Mouse (Mus musculus) midbrain, postnatal 0 days (tissue): ENCODE data around the gene Natd1. TPM values are rescaled to one million over a fixed set of nuclear protein-coding genes. Genes with fewer than 3 reads are reported as not detected.
A peak's percentile ranks its signal among the peaks of the same experiment; 100 is the strongest.

Source experiments
- ATAC-seq: fragments of 200-750 bp; cut with Nextera tagmentation; 2 replicates; pipeline ENCODE4 v1.8.0; 2017; ENCODE audit warnings: moderate number of reproducible peaks, mild to moderate bottlenecking, moderate TSS enrichment, moderate library complexity; ENCODE audit not compliant: low FRiP score
- DNase-seq: peaks from one replicate; pipeline ENCODE4 v3.0.0-alpha.2; 2015; ENCODE audit warnings: low spot score
- H3K27ac ChIP-seq: fragments of 300-500 bp; sonication (generic); 2 replicates; pipeline ENCODE4 v1.5.1; 2014; ENCODE audit warnings: low read depth, mild to moderate bottlenecking, low read length, mixed read lengths
- H3K27me3 ChIP-seq: fragments of 300-500 bp; sonication (generic); 2 replicates; pipeline ENCODE4 v1.6.1; 2014; ENCODE audit warnings: low read length, control low read depth, mixed read lengths; ENCODE audit not compliant: insufficient read depth
- H3K36me3 ChIP-seq: fragments of 300-500 bp; sonication (generic); 2 replicates; pipeline ENCODE4 v1.6.1; 2014; ENCODE audit warnings: low read length, control low read depth, mixed read lengths; ENCODE audit not compliant: insufficient read depth
- H3K4me1 ChIP-seq: fragments of 300-500 bp; sonication (generic); 2 replicates; pipeline ENCODE4 v1.6.1; 2014; ENCODE audit warnings: mild to moderate bottlenecking, control low read depth, antibody characterized with exemption, low read length, mixed read lengths; ENCODE audit not compliant: insufficient read depth
- H3K4me2 ChIP-seq: fragments of 300-500 bp; sonication (generic); 2 replicates; pipeline ENCODE4 v1.6.1; 2014; ENCODE audit warnings: low read depth, mild to moderate bottlenecking, low read length, mixed read lengths; ENCODE audit not compliant: poor library complexity, severe bottlenecking
- H3K4me3 ChIP-seq: fragments of 300-500 bp; sonication (generic); 2 replicates; pipeline ENCODE4 v1.5.1; 2014; ENCODE audit warnings: low read depth, mild to moderate bottlenecking, low read length, moderate library complexity
- H3K9ac ChIP-seq: fragments of 300-500 bp; sonication (generic); replicated peaks from 2 replicates; pipeline ENCODE4 v1.6.1; 2014; ENCODE audit warnings: mild to moderate bottlenecking, low read length, moderate library complexity, mixed read lengths; ENCODE audit not compliant: poor library complexity, severe bottlenecking
- H3K9me3 ChIP-seq: fragments of 300-500 bp; sonication (generic); 2 replicates; pipeline ENCODE4 v1.6.1; 2016; ENCODE audit warnings: low read length, control low read depth
- CTCF ChIP-seq: IDR thresholded peaks from 2 replicates; pipeline ENCODE4 v1.5.1; 2016; ENCODE audit warnings: antibody characterized with exemption, mild to moderate bottlenecking
- WGBS: fragments of 180-500 bp; shearing (Covaris S2); extraction: QIAGEN DNeasy Blood & Tissue Kit; methylation state at CpG from one replicate; pipeline ENCODE4 v1.1.7; 2014; 5-methylcytosine and 5-hydroxymethylcytosine counted together
- polyA plus RNA-seq: library from polyadenylated mRNA; unstranded; fragments of >200 nt; fragmentation: Nextera tagmentation; extraction: Ambion mirVana; gene quantifications from 2 replicates; pipeline ENCODE4 v1.2.1, GENCODE M21; 2015
- total RNA-seq: library from RNA; depleted of rRNA; stranded (reverse); fragments of >200 nt; gene quantifications from 2 replicates; pipeline ENCODE4 v1.2.3, GENCODE M21; 2014

The Natd1 gene
- total and polyA plus RNA-seq, 2 experiments from 2014 or later: 15.9 to 33.5 TPM

DNA sequence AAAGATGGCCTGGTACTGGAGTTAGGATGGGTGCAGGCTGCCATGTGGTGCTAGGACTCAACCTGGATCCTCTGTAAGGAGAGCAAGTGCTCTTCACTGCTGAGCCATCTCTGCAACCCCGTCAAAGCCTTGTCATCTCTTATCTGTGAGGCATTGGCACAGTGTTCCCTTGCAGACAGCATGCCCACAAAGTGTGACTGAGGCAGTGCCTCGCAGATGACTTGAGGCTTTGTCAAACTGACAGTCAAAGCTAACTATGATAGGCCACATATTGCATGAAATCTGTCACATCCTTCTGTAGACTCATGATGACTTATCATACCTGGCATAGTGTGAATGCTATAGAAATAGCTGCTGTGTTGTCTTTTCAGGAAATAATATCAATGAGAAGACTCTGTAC is 5.5 kb upstream of the Natd1 start:
- no peak for TF ChIP-seq CTCF
- Histone ChIP-seq H3K36me3 (no peaks in the 10 kb centered on the region), H3K27ac (no peak overlapping the region), H3K9ac (no peak overlapping the region), H3K4me3 (no peak overlapping the region), H3K4me1 (no peaks in the 10 kb centered on the region), H3K9me3 (no peaks in the 10 kb centered on the region), H3K27me3 (no peaks in the 10 kb centered on the region), H3K4me2 (no peak overlapping the region)
- ATAC-seq: no peak
- DNase-seq: no peak
- WGBS: 83% methylated on average over 2 of the region's 2 CpGs

DNA sequence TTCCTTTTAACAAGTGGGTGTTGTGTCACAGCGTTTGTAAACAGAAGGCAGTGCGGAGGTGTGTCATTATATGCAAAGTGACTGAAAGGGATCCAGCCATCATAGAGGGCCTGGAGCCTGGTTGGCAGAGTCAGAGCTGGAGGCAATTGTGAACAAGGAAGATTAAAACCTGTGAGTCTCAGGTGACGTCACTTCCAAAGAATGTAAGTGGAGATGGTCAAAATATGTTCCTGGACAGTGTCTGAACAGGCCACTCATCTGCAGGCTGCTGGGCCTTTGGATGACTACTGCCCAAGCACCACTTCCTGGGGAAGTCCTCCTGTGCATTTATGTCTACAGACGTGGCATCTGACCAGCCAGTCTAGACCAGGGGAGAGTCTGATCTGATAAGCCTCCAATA is 651 bp upstream of the Natd1 start:
- 82% methylated on average over 4 of the region's 4 CpGs for WGBS
- no peak for TF ChIP-seq CTCF
- Histone ChIP-seq H3K36me3 (no peaks in the 10 kb centered on the region), H3K4me2 (no peak overlapping the region), H3K4me1 (peaks cover 16% of the 10 kb centered on the region; the same call in 1 of the 2 replicates), H3K9me3 (no peaks in the 10 kb centered on the region), H3K27me3 (no peaks in the 10 kb centered on the region), H3K27ac (no peak overlapping the region), H3K9ac (no peak overlapping the region), H3K4me3 (no peak overlapping the region)
- DNase-seq (no peak), ATAC-seq (no peak)

- Histone ChIP-seq H3K27me3 (no peaks in the 10 kb centered on the region), H3K4me2 (peak overlapping the region; percentile 63), H3K36me3 (no peaks in the 10 kb centered on the region), H3K4me3 (peak overlapping the region; percentile 98), H3K27ac (peak overlapping the region; percentile 80), H3K4me1 (peaks cover 16% of the 10 kb centered on the region; the same call in 1 of the 2 replicates), H3K9me3 (no peaks in the 10 kb centered on the region), H3K9ac (peak overlapping the region; percentile 91)
- peak; percentile 96 for DNase-seq
- ATAC-seq: peak; percentile 94
- TF ChIP-seq CTCF: no peak
- under 1% methylated on average over 81 of the region's 86 CpGs for WGBS
These were observed 1.0 kb downstream of the Natd1 start for GRCm38 (mm10) chr11:60913301-60914196.

DNA sequence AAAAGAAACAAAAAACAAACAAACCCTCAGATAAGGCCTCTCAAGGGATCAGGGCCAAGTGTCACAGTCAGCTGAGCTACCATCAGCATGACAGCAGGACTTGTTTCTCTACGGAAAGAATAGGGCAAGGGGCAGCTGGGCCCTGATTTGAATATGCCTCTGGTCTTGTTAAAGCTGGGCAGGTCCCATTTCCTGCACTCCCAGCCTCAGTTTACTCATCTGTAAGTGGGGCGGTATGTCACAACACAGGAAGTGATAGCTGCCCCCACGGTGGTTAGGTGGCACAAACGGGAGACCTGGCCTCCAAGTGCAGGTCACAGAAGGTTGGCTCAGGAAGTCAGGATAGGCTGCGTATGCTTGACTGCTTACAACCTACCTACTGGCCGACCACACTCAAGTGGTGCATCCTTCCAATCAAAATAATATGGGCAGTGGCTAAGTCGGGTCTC is 2.0 kb downstream of the Natd1 start:
- peak overlapping the region; percentile 63 for H3K4me2 ChIP-seq
- 34% methylated on average over 7 of the region's 7 CpGs for WGBS
- H3K27me3 ChIP-seq: no peaks in the 10 kb centered on the region
- DNase-seq: no peak
- no peaks in the 10 kb centered on the region for H3K9me3 ChIP-seq
- H3K27ac ChIP-seq: no peak overlapping the region
- peaks cover 16% of the 10 kb centered on the region; the same call in 1 of the 2 replicates for H3K4me1 ChIP-seq
- no peaks in the 10 kb centered on the region for H3K36me3 ChIP-seq
- peak overlapping the region; percentile 98 for H3K4me3 ChIP-seq
- ATAC-seq: no peak
- TF ChIP-seq CTCF: no peak
- H3K9ac ChIP-seq: peak overlapping the region; percentile 91; the same call in 1 of the 2 replicates

- no peak overlapping the region for H3K9ac ChIP-seq
- H3K27me3 ChIP-seq: no peaks in the 10 kb centered on the region
- H3K9me3 ChIP-seq: no peaks in the 10 kb centered on the region
- peaks cover 16% of the 10 kb centered on the region; the same call in 1 of the 2 replicates for H3K4me1 ChIP-seq
- ATAC-seq: no peak
- DNase-seq: no peak
- H3K4me2 ChIP-seq: no peak overlapping the region
- peaks cover 15% of the 10 kb centered on the region for H3K36me3 ChIP-seq
- H3K4me3 ChIP-seq: no peak overlapping the region
- no peak for TF ChIP-seq CTCF
- 82% methylated on average over 1 of the region's 1 CpGs for WGBS
- no peak overlapping the region for H3K27ac ChIP-seq
These were observed 4.9 kb downstream of the Natd1 start for GRCm38 (mm10) chr11:60909626-60910025.

DNA sequence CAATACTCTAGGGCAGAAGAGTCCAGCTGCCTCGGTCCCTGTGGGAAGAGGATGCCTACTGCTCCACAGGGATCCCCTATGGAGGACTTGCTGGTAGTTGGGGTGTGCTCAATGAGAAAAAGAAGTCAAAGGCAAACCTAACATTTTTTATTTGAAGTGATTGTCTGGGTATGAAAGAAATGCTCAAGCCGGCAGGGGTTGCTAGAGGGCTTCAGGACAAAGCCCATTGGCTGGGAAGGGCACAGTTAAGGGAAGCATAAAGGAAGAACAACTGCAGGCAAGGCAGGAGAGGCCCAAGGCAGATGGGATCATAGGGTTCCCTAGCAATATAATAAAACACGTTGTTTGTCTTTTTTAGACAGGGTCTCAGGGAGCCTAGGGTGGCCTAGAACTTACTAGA is 6.5 kb downstream of the Natd1 start:
- ATAC-seq: no peak
- 65% methylated on average over 3 of the region's 3 CpGs for WGBS

More for the DNA sequence above, 6.5 kb downstream of the Natd1 start:
- Histone ChIP-seq H3K36me3 (peaks cover 30% of the 10 kb centered on the region), H3K4me1 (peaks cover 16% of the 10 kb centered on the region; the same call in 1 of the 2 replicates), H3K27me3 (no peaks in the 10 kb centered on the region), H3K9me3 (no peaks in the 10 kb centered on the region), H3K4me3 (no peak overlapping the region), H3K27ac (no peak overlapping the region), H3K9ac (no peak overlapping the region), H3K4me2 (no peak overlapping the region)
- no peak for TF ChIP-seq CTCF
- no peak for DNase-seq
